Mouse (Mus musculus) macrophage (primary cell): ENCODE data around the gene Ubxn6. TPM values are rescaled to one million over a fixed set of nuclear protein-coding genes. Genes with fewer than 3 reads are reported as not detected.
"Not testable (repeated sequence)": the region's sequence is repeated elsewhere in the genome, so short reads cannot be mapped to it uniquely, and the experiment has no call there.

ENCODE experiments used
- H3K27ac ChIP-seq: fragments of 350-480 bp; formaldehyde crosslinking; 2 replicates; pipeline ENCODE4 v1.9.0; 2021
- H3K36me3 ChIP-seq: fragments of 350-480 bp; formaldehyde crosslinking; 2 replicates; pipeline ENCODE4 v1.9.0; 2021; ENCODE audit errors: inconsistent target
- H3K4me3 ChIP-seq: fragments of 350-480 bp; formaldehyde crosslinking; 2 replicates; pipeline ENCODE4 v1.9.0; 2021; ENCODE audit errors: inconsistent target
- H3K79me2 ChIP-seq: fragments of 350-480 bp; formaldehyde crosslinking; 2 replicates; pipeline ENCODE4 v1.9.0; 2021; ENCODE audit errors: inconsistent target
- WGBS: methylation state at CpG from one replicate; pipeline ENCODE4 v1.1.7; 2026; ENCODE audit warnings: inconsistent platforms; ENCODE audit not compliant: missing documents; 5-methylcytosine and 5-hydroxymethylcytosine counted together
- polyA plus RNA-seq: library from polyadenylated mRNA; stranded (reverse); fragments of 250-400 nt; gene quantifications from 3 replicates; pipeline ENCODE4 v1.2.4, GENCODE M21; 2018; ENCODE audit warnings: inconsistent platforms

The Ubxn6 gene
- polyA plus RNA-seq, 1 experiment from 2014 or later = 74.4 TPM

- no peak overlapping the region for H3K4me3 ChIP-seq
- H3K79me2 ChIP-seq = no peaks in the 10 kb centered on the region
- H3K27ac ChIP-seq = no peak overlapping the region
- WGBS = 91% methylated on average over 6 of the region's 6 CpGs
- no peaks in the 10 kb centered on the region; the same call in 1 of the 2 replicates for H3K36me3 ChIP-seq
Observed at GRCm38 (mm10) chr17:56108334-56109044, 33.7 kb upstream of the Ubxn6 start.

GRCm38 (mm10) chr17:56107736-56108135 is 32.9 kb upstream of the Ubxn6 start:
- Histone ChIP-seq H3K79me2 (no peaks in the 10 kb centered on the region), H3K4me3 (no peak overlapping the region), H3K27ac (no peak overlapping the region), H3K36me3 (peaks cover 7% of the 10 kb centered on the region)
- 84% methylated on average over 2 of the region's 2 CpGs for WGBS

- H3K79me2 ChIP-seq = no peaks in the 10 kb centered on the region
- peaks cover 9% of the 10 kb centered on the region for H3K36me3 ChIP-seq
- H3K27ac ChIP-seq = no peak overlapping the region
- 90% methylated on average over 4 of the region's 4 CpGs for WGBS
- no peak overlapping the region for H3K4me3 ChIP-seq
Observed at GRCm38 (mm10) chr17:56106981-56107380, 32.2 kb upstream of the Ubxn6 start.

GRCm38 (mm10) chr17:56106436-56106835 is 31.6 kb upstream of the Ubxn6 start:
- H3K4me3 ChIP-seq, H3K79me2 ChIP-seq, H3K27ac ChIP-seq: not testable (repeated sequence)
- peaks cover 12% of the 10 kb centered on the region for H3K36me3 ChIP-seq
- 95% methylated on average over 4 of the region's 4 CpGs for WGBS

GRCm38 (mm10) chr17:56104821-56105220 is 30.0 kb upstream of the Ubxn6 start:
- H3K4me3 ChIP-seq, H3K79me2 ChIP-seq, H3K27ac ChIP-seq: not testable (repeated sequence)
- WGBS = no CpG with 5 or more reads among the region's 5 CpGs
- H3K36me3 ChIP-seq = peaks cover 28% of the 10 kb centered on the region

- Histone ChIP-seq H3K27ac (no peak overlapping the region), H3K36me3 (peaks cover 37% of the 10 kb centered on the region), H3K79me2 (no peaks in the 10 kb centered on the region), H3K4me3 (no peak overlapping the region)
- 97% methylated on average over 8 of the region's 8 CpGs for WGBS
Observed at GRCm38 (mm10) chr17:56103465-56104285, 28.8 kb upstream of the Ubxn6 start.

GRCm38 (mm10) chr17:56102927-56103326 is 28.1 kb upstream of the Ubxn6 start:
- WGBS = 98% methylated on average over 9 of the region's 9 CpGs
- H3K79me2 ChIP-seq = no peaks in the 10 kb centered on the region
- peaks cover 44% of the 10 kb centered on the region for H3K36me3 ChIP-seq
- H3K4me3 ChIP-seq = no peak overlapping the region
- H3K27ac ChIP-seq = no peak overlapping the region

- WGBS = 93% methylated on average over 5 of the region's 5 CpGs
- Histone ChIP-seq H3K27ac (no peak overlapping the region), H3K79me2 (no peaks in the 10 kb centered on the region), H3K4me3 (no peak overlapping the region), H3K36me3 (peaks cover 52% of the 10 kb centered on the region)
Observed at GRCm38 (mm10) chr17:56102158-56102557, 27.3 kb upstream of the Ubxn6 start.

- peaks cover 65% of the 10 kb centered on the region for H3K36me3 ChIP-seq
- H3K79me2 ChIP-seq = no peaks in the 10 kb centered on the region
- H3K4me3 ChIP-seq = no peak overlapping the region
- no peak overlapping the region for H3K27ac ChIP-seq
- 100% methylated on average over 3 of the region's 3 CpGs for WGBS
Observed at GRCm38 (mm10) chr17:56100811-56101210, 26.0 kb upstream of the Ubxn6 start.

GRCm38 (mm10) chr17:56098711-56099572 is 24.1 kb upstream of the Ubxn6 start:
- Histone ChIP-seq H3K79me2 (no peaks in the 10 kb centered on the region), H3K36me3 (peaks cover 66% of the 10 kb centered on the region)
- 94% methylated on average over 15 of the region's 15 CpGs for WGBS

GRCm38 (mm10) chr17:56098180-56098579 is 23.4 kb upstream of the Ubxn6 start:
- H3K27ac ChIP-seq = no peak overlapping the region
- H3K36me3 ChIP-seq = peaks cover 64% of the 10 kb centered on the region
- no peak overlapping the region for H3K4me3 ChIP-seq
- H3K79me2 ChIP-seq = no peaks in the 10 kb centered on the region
- WGBS = 94% methylated on average over 8 of the region's 8 CpGs

More at GRCm38 (mm10) chr17:56098711-56099572, 24.1 kb upstream of the Ubxn6 start:
- Histone ChIP-seq H3K4me3 (no peak overlapping the region), H3K27ac (no peak overlapping the region)

- H3K79me2 ChIP-seq = no peaks in the 10 kb centered on the region
- H3K4me3 ChIP-seq = no peak overlapping the region
- 95% methylated on average over 11 of the region's 12 CpGs for WGBS
- no peak overlapping the region for H3K27ac ChIP-seq
- peaks cover 57% of the 10 kb centered on the region for H3K36me3 ChIP-seq
Observed at GRCm38 (mm10) chr17:56096883-56097282, 22.1 kb upstream of the Ubxn6 start.

- H3K36me3 ChIP-seq = peaks cover 21% of the 10 kb centered on the region; the same call in 1 of the 2 replicates
- H3K4me3 ChIP-seq = no peak overlapping the region
- no peaks in the 10 kb centered on the region for H3K79me2 ChIP-seq
- WGBS = 100% methylated on average over 1 of the region's 1 CpGs
- H3K27ac ChIP-seq = no peak overlapping the region
Observed at GRCm38 (mm10) chr17:56092794-56093193, 18.0 kb upstream of the Ubxn6 start.

GRCm38 (mm10) chr17:56092312-56092711 is 17.5 kb upstream of the Ubxn6 start:
- 83% methylated on average over 1 of the region's 1 CpGs for WGBS
- Histone ChIP-seq H3K36me3 (peaks cover 16% of the 10 kb centered on the region; the same call in 1 of the 2 replicates), H3K4me3 (no peak overlapping the region), H3K27ac (no peak overlapping the region), H3K79me2 (no peaks in the 10 kb centered on the region)
